Mouse (Mus musculus) mouse embryonic stem cell (cell line): ENCODE results near the gene Actn4.

Source experiments
- in situ Hi-C, 2 experiments: fragments of 300-500 bp; cut with MboI; formaldehyde crosslinking; loops; 1 replicate in 1 of 2; 3 replicates in 1 of 2; pipeline ENCODE4 v1.14.3; 2019 to 2020; ENCODE audit warnings: low sequenced_read_pairs in 2 of 2, low pct_unique_long_range_greater_than_20kb in 1 of 2, mixed read lengths in 1 of 2; ENCODE audit not compliant: unreplicated experiment in 1 of 2

Actn4 gene

DNA sequence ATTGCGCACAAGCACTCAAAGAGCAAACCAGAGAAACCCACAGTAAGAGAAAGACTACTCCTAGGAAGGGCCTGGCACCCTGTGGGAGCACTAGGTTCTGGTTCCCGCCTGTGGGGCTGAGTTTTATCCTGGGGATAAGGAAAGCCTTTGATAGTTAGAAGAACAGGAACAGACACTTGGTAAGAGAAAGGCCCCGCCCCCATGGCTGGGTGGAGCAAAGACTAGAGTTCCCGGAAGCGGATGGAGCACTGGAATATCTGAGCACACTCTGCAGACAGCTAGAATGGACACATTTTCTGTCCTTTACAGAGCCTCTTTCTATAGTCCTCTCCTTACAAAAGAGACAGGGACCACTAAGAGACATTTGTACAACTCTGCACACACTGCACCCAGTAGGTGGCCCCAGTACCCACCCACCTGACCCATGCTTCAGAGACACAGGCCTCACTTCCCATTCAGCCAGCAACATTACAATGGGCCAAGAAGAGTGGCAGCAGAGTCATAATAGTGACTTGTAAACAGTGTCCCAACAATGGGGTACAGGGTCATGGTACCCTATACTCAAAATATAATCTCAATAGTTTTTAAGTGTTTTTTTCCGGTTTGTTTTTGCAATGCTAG, 29.6 kb downstream of the Actn4 start:
- in situ Hi-C loops: no loop called here

DNA sequence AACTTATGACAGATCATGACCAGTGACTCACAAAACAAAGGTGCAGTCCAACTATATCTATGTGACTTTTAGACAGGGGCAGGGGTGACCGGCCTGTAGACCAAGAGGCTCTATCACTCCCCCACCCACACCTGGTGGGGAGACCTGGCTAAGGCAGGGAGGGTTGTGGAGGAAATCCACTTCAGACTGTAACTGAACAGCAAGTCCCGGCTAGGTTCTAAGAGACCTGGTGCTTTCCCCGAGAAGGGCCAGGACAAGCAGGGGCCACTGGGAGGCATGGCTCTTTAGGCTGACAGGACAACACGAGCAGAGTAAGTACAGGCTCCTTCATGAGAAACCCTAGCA, 30.5 kb downstream of the Actn4 start:
- in situ Hi-C loops: no loop called here

DNA sequence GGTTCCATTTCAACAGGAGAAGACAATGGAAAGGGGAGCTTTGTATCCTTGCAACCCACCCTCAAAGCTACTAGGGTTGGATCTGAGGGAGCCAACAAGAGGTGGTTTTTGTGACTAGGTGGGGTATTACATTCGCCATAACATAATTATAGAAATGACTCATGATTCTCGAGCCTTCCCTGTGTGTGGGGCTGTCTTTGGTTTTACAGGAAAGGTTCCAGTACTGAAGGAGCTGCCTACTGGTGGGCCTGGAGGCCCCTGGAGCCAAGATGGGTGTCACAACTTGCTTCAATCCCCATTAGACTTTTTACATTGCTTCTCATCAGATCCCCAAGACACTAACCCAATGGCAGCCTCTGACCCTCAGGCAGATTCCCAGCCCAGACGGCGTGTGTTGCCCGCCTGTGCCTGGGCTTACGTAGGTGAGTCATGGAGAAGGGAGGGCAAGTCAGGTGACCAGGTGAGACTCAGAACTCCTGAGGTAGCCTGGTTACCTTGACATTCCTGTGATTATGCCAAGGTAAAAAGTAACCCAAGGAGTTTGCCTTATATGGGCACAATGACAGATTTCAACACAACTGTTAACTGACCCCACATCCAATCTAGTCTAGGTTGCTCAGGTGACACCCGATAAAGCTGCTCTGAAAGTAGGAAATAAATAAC, 31.0 kb downstream of the Actn4 start:
- in situ Hi-C loops: no loop called here

DNA sequence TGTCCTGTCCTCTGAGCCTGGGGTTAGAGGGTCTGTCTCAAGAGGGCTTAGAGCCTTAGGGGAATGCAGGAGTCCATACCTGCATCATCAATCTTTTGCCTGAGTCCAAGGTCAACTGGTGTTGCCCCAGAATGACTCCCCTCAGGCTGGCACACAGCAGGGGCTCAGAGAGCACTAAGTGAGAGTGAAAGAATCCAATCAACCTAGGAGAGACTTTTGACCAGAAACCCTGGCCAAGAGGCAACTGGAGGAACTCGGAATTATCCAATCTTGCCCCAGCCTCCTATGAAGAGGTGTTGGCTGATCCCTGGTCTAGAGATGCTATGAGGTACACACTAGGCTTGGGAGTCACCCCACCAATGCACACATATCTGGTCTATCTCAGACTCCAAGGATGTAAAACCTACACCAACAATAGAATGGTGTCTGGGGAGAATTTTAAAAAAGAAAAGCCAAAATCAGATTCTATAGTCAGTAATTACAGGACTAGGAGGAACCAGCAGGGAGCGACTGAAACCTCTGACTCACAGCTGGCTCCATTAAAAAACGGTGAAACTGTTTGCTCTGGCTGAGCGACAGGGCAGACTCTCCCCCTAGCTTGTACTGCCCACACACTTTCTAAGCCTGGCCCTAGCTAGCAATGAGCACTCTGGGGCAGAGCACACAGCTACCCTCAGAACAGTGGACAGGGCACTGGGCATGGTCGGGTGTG, 31.7 kb downstream of the Actn4 start:
- in situ Hi-C loops: no loop called here

DNA sequence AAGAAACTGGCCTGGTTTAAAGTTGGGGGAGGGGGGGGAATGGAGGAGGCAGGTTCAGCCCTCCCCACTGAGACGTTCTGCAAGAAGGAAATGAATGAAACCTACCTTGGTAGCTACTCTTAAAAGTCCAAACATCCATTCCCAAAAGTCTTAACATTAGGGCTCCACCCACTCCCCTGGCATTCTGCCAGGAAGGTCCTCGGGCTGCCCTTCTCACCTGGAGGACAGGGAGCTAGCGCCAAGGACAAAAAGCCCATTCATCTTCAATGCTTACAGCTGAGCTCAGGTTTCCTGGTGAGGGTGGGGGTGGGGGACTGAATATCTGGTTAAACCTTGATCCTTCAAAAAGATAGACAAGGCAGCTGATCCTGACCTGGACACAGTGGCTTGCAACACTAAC, 32.8 kb downstream of the Actn4 start:
- in situ Hi-C loops: no loop called here

DNA sequence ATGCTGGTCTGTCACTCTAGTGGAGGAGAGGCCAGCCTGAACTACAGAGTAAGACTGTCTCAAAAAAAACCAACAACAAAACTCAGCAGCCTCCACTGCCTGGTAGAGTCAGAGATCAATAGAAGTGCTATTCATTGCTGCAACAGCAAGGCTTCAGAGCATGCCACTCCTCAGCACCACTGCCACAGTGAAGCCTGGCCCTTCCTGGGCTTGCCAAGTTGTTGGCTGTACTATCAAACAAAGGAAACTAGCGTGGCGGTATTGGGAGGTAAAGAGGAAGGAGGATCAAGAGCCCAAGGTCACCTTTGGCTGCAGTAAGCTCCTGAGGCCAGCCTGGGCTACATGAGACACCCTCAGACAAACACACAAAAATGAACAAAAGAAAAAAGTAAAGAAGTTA, 36.0 kb downstream of the Actn4 start:
- in situ Hi-C loops: no loop called here

DNA sequence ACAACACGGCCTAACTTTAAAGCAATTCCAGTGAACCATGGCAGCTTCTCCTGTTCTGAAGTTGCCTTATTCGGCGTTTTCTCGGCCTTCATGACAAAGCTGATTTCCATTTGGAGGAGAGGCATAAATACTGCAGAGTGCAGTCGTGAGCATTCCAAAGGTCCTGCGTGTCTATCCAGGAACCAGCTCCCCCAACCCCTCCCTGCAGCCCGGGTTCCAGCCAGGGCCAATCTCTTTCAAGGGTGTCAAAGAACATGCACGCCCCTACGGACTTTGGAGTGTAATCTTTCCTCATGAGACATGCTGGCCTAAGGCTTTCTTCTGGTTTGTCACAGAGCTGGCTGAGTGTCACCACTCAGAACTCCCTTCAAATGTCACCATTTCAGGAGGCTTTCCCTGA, 36.8 kb downstream of the Actn4 start:
- in situ Hi-C loops: no loop called here

DNA sequence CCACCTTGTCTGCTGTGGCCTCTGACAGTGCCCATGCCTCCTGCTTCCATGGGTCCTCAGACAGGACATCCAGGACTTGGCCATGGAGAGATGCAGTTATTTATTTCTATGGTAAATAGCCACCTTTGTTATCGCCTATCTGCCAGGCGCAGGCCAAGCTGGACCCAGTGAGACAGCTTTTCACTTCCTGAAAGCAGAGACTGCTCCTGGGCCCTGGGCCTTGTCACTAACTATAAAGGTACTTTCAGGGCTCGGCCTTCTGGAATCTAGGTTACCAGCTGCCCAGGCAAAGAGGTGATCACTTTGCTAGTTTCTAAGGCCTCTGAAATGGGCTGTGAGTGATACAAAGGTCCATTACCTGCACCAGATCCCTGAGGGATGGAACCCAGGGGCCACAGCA, 37.3 kb downstream of the Actn4 start:
- in situ Hi-C loops: no loop called here

DNA sequence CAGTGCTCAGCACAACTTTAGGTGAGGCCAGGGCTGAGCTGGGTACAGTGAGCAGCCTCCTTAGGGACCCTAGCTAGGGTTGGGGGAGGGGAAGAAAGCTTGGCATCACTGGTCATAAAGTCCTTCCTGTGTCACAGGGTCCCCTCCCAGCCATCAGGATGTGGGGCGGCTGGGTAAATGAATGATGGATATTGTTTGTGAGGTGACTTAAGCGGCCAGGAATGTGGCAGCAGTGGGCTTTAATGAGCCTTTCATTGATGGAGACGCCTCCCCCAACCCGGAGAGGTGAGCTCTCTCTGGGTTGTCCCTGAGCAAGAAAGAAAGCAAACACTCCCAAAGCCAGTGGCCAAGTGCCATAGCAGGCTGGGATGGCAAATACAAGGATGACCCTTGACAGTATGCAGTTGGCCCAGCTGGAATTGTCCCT, 38.3 kb downstream of the Actn4 start:
- in situ Hi-C loops: no loop called here

DNA sequence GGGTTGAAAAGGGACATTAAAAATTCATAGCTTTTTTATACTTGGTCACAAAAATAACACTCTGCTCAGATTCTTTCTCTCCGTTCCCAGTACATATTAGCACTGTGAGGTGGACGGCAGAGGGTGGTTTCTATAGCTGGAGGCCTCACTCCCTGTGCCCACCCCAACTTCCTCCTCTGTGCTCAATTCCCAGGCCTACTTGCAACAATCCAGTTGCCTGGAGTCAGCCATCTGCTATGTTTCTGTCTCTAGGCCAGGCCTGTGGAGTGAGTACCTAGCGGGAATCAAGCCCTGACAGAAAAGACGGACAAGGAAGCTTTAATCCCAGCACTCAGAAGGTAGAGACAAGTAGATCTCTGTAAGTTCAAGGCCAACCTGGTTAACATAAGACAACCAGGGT, 39.5 kb downstream of the Actn4 start:
- in situ Hi-C loops: no loop called here

DNA sequence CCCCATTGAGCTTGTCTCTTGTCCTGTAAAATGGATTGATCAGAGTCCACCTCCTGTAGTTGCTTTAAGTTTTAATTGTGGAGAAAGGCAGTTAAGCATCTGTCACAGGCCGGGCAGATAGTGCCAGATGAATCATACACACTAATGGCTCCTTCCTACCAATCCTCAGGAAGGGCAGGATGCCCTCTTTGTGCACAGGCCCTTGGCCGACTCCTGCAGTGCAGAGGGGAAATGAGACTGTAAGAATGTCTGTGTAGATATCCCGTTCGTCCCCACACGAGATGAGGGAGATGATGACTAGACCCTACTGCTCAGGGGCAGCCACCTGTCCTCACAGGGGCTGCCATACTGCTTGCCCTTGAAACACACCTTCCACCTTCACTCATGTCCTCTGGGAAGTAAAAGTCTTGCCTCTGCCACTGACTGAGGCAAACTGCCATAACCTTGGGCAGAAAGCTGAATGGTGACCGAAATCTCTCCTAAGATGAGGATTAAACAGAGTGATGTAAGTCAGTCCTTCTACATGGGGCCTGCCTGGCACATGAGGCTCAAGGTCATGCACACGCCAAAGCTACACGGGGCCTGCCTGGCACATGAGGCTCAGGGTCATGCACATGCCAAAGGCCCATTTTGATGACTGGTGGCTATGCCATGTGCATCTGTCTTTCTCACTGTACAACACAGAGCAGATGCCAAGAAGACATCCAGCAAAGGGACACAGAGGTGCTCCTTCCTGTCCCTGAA, 40.2 kb downstream of the Actn4 start:
- in situ Hi-C loops: no loop called here

DNA sequence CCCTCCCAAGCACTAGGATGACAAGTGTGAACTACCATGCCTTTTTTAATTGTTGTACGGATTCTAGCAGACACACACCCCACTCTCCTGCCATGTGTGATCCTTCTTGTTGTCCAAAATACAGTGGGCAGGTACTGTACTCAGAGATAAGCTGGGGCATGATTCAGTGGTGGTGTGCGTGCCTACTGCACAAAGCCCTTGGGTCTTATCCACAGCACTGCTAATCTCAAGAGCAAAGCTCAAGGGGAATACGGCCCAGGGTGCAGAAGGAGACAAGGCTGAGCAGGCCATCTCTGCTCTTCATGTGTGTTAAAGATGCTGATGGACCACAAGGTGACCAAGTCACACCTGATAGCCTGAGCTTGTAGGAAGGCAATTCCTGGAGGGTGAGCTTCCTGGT, 41.0 kb downstream of the Actn4 start:
- in situ Hi-C loops: no loop called here

DNA sequence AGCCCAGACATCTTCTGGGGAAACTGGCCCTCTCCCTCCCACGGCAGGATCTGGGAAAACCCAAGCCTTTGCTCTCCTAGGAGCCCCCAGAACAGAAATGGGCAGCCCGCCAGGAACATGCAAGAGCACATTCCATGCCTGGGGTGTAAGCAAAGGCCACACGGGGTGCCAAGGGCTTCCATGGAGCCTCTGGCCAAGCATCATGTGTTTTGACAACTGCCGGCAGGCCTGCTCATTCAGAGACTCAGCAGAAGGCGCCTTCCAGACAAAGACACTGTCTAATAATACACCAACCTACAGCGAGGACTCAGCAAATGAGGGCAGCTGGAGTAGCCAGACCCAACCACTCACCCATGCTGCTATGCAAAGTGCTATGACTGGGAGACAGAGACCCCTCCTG, 42.3 kb downstream of the Actn4 start:
- in situ Hi-C loops: no loop called here

DNA sequence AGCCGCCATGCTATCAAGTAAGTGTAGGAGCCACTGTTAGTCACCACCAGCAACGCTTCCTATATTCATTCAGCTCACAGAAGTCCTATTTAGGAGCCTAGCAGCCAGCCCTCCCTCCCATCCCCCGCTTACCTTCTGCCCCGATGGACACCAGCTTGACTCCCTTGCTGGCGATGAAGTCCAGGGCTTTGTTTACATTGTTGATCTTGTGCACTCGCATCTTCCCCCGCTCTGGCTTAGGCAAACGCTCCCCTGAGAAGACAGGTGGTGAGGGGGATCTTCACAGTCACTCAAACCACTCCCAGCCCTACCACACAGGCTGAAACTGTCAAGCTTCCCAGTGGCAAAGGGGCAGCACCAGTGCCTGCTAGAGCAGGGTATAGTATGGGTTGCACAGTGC, 43.6 kb downstream of the Actn4 start:
- in situ Hi-C loops: no loop called here

DNA sequence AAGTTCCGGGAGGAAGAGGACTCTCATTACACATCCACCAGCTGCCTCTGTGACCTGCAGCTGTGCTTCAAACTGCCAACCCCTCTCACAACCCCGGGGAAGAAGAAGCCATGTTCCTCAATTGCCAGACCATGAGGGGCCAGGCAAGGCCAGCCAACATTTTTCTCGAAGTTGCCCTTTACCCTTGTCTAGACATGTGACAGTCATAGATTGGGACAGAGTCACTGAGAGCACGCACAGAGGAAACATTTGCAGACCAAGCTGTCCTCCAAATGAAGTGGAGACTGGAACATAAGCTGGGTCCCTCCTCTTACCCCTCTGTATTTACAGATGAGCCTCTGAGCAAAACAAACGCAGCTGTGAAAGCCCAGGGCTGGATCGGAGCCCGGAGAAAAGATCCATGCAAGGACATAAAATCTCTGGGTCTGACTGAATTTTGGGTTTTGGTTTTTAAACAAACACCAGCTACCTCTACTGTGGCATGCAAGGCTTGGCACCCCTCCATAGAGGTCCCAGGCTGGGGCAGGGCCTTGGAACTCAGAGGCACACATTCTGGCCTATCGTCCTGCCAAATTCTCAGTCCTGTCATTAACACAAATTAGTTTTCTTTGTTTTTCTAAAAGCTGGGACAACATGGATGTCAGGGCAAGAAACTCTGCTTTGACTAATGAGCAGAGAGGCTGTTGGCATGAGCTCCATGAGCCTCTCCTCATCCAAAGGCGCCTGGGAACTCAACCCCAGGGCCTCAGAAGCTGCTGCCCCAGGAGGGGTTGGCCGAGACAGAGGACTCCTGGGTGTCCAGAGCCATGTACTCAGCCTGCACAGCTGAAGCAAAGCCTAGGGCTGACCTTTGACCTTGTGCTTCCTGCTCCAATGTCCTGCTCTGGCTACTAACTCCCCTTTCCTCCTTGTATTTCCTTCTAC, 44.4 kb downstream of the Actn4 start:
- in situ Hi-C loops: no loop called here

DNA sequence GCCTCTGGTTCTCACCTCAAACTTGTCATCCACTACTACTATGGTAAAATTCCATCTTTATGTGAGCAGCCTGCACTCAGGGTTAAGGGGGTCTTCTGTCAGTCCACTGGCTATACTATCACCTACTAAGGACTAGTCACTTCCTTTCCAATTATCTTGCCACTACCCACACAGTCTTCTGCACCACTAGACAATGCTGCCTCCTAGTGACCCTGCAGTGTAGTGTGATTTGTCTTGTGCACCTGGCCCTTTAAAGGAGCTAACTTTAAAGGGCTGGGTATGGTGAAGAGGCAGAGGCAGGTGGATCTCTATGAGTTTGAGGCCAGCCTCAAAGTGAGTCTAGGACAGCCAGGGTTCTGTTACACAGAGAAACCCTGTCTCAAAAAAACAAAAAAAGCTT, 45.6 kb downstream of the Actn4 start:
- in situ Hi-C loops: no loop called here

DNA sequence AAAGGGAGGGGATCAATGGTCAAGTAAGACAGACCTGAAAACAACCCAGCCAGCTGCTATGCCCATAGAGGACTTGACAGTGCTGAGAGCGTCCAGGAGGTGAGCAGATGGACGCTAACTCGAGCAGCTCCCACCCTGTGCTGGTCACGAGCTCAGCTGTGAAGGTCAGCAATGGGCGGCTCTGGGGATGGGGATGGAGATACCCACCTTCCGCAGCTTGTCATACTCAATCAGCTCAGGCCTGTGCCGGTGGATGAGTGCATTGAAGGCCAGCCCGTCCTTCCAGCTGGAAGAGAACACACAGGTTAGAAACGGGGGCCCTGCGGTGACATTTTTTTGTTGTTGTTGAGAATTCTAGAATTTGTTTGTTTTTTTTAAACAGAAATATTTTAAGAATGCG, 49.0 kb downstream of the Actn4 start:
- in situ Hi-C loops: no loop called here

DNA sequence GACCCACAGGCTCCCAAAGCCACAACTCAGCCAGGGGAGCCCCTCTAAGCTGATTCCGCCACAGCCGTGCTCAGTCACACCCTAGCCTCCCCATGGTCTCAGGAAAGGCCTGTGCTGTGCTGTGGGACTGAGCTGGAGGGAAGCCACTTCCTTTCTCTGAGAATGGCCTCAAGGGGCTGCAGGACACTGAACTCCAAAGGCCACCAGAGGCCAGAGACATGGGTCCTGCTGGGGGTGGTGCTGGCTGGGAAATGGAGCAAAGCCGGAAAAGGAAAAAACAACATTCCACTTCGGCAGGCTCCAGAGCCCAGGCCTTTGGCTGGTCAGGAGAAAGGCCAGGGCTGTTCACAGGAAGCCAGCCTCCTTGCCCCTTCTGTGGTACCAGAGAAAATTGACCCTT, 50.5 kb downstream of the Actn4 start:
- in situ Hi-C loops: no loop called here

DNA sequence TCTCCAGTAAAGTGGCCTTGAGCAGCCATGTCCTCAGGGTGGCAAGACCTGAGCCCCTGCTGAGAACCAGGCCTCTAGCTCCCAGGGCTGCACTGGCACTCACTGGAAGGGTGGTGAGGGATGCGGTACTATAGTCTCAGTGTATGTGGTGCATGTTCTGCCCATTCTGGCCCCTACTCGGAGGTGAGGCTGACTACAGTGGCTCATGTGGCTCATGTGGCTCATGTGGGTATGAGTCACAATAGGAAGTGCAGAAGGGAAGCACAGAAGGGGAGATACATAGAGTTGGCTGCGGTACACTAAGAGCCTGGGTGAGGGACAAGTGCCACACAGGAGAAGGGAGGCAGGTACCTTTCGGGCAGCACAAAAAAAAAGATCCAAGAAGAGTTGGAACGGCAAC, 54.9 kb downstream of the Actn4 start:
- in situ Hi-C loops: no loop called here
